Mouse (Mus musculus): ENCODE data around the gene Inpp4b.

- TF ChIP-seq POLR2A (IDR thresholded peaks at IDR 0.05; ENCODE audit: low read depth, low read length): no peak
- no peak for TF ChIP-seq CTCF (conservative IDR thresholded peaks at IDR 0.05; ENCODE audit: insufficient read depth, insufficient read length, low read depth, low read length)
Measured at GRCm38 (mm10) chr8:81814742-81815141, 472.4 kb downstream of the Inpp4b start.
